Mouse (Mus musculus) neural tube, embryonic 15.5 days (tissue): Measurements from ENCODE around the gene Abr. TPM values are rescaled to one million over a fixed set of nuclear protein-coding genes. Genes with fewer than 3 reads are reported as not detected.

ENCODE experiments used
- ATAC-seq: fragments of 200-750 bp; cut with Nextera tagmentation; 2 replicates; pipeline ENCODE4 v1.8.0; 2017; ENCODE audit warnings: mild to moderate bottlenecking, moderate TSS enrichment, moderate library complexity; ENCODE audit not compliant: low FRiP score
- H3K27ac ChIP-seq: fragments of 300-500 bp; sonication (generic); replicated peaks from 2 replicates; pipeline ENCODE4 v1.5.1; 2015; ENCODE audit warnings: mild to moderate bottlenecking, inconsistent platforms
- H3K27me3 ChIP-seq: fragments of 300-500 bp; sonication (generic); replicated peaks from 2 replicates; pipeline ENCODE4 v1.6.1; 2015; ENCODE audit warnings: inconsistent platforms
- H3K36me3 ChIP-seq: fragments of 300-500 bp; sonication (generic); 2 replicates; pipeline ENCODE4 v1.6.1; 2015; ENCODE audit warnings: inconsistent platforms
- H3K4me1 ChIP-seq: fragments of 300-500 bp; sonication (generic); 2 replicates; pipeline ENCODE4 v1.6.1; 2015; ENCODE audit warnings: inconsistent platforms
- H3K4me2 ChIP-seq: fragments of 300-500 bp; sonication (generic); 2 replicates; pipeline ENCODE4 v1.6.1; 2015; ENCODE audit warnings: inconsistent platforms, mild to moderate bottlenecking, moderate library complexity
- H3K4me3 ChIP-seq: fragments of 300-500 bp; sonication (generic); replicated peaks from 2 replicates; pipeline ENCODE4 v1.5.1; 2015; ENCODE audit warnings: mild to moderate bottlenecking, inconsistent platforms
- H3K9ac ChIP-seq: fragments of 300-500 bp; sonication (generic); replicated peaks from 2 replicates; pipeline ENCODE4 v1.6.1; 2015; ENCODE audit warnings: mild to moderate bottlenecking, inconsistent platforms
- H3K9me3 ChIP-seq: fragments of 300-500 bp; sonication (generic); replicated peaks from 2 replicates; pipeline ENCODE4 v1.6.1; 2016; ENCODE audit warnings: inconsistent platforms
- WGBS: fragments of 180-500 bp; shearing (Covaris S2); methylation state at CpG from one replicate; pipeline ENCODE4 v1.1.7; 2015; ENCODE audit warnings: mixed read lengths; 5-methylcytosine and 5-hydroxymethylcytosine counted together
- polyA plus RNA-seq: library from polyadenylated mRNA; unstranded; fragments of >200 nt; fragmentation: Nextera tagmentation; extraction: Ambion mirVana; gene quantifications from 2 replicates; pipeline ENCODE4 v1.2.1, GENCODE M21; 2015

The Abr gene
- 73.5 and 88.3 TPM in 2 replicates for polyA plus RNA-seq

DNA sequence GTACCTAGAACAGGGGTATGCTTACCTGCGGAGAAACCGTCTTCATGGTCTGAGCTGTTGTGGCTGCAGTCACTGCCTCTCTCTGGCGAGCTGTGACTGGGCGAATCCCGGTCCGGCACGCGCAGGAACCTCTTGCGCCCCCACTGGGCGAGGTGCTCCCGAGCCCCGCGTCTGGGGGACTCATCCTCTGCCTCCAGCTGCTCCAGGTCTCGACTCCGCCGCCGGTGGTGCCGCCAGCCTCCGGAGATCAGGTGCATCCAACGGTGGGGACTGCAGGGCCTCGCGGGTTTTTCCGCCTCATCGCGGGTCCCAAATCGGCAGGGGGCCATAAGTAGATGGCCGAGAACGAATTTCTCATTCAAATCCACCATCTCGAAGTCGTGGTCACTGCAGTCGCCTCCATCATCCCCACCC is at the start of gene Abr:
TSS of gene Abr (minus strand) at position 163 of the 414 bp plus-strand sequence.
- Histone ChIP-seq H3K4me3 (peak within 1 kb of the TSS; percentile 64), H3K27me3 (peaks cover 8% of the 10 kb centered on the region; the same call in 1 of the 2 replicates), H3K36me3 (no peaks in the 10 kb centered on the region), H3K27ac (peak within 1 kb of the TSS; percentile 50; the same call in 1 of the 2 replicates), H3K4me2 (peak within 1 kb of the TSS; percentile 100), H3K9ac (peak within 1 kb of the TSS; percentile 59), H3K4me1 (peaks cover 35% of the 10 kb centered on the region), H3K9me3 (no peaks in the 10 kb centered on the region)
- under 1% methylated on average over 31 of the region's 31 CpGs for WGBS
- ATAC-seq: no peak

DNA sequence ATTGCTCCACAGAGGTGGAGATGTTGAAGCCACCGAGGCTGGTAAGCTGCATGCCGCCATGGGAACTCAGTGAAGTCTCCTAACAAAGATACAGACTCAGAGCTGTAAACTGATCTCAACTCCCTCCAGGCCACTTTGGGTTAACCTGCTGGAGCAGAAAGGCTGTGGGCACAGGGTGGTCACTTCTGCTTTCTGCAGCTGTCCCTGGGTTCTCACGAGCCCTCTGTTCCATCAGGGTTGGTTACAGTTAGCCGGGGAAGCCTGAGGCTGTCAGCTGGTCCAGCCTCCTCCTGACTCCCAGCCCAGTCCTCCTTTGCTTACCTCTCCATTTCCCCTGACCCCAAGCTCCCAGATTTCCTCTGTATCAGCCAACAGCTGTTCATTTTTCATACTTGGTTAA is 45.7 kb upstream of the Abr start:
- 27% methylated on average over 4 of the region's 4 CpGs for WGBS
- Histone ChIP-seq H3K27ac (no peak overlapping the region), H3K4me1 (peaks cover 22% of the 10 kb centered on the region), H3K9ac (no peak overlapping the region), H3K4me2 (no peak overlapping the region), H3K9me3 (no peaks in the 10 kb centered on the region), H3K4me3 (no peak overlapping the region), H3K27me3 (peaks cover 52% of the 10 kb centered on the region), H3K36me3 (no peaks in the 10 kb centered on the region)
- no peak for ATAC-seq

GRCm38 (mm10) chr11:76666002-76666649 is 44.0 kb upstream of the Abr start:
- Histone ChIP-seq H3K9me3 (no peaks in the 10 kb centered on the region), H3K36me3 (no peaks in the 10 kb centered on the region), H3K4me2 (peak overlapping the region; percentile 75), H3K4me3 (peak overlapping the region; percentile 40), H3K27me3 (peaks cover 35% of the 10 kb centered on the region), H3K9ac (peak overlapping the region; percentile 39), H3K27ac (peak overlapping the region; percentile 1; the same call in 1 of the 2 replicates), H3K4me1 (peaks cover 12% of the 10 kb centered on the region)
- ATAC-seq: peak; percentile 65
- 7% methylated on average over 35 of the region's 35 CpGs for WGBS

DNA sequence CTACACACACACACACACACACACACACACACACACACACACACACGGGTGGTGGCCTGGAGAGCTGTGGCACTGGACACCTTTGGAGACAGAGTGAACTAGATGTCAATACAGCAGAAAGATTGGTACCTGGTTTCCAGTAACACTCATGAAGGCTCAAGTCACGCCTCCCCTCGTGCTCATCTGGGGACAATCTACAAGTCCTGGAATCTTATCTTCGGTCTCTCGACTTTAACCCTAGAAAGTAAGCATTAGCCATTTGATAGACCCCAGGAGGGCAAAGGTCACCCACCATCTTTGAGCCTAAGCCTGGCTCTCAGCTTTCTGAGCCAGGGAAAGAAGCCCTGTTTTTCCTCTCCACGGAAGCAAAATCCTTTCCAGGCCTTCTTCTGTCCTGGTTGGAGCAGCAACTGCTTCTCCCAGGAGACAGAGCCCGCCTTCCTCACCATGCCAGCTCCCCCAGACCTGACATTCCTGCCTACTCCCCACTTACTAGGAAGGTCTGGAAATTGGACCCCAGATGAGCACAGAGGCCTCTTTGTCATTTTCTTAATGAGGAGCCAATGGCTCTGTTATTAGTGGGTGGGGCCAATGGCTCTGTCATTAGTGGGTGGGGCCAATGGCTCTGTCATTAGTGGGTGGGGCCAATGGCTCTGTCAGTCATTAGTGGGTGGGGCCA is 39.8 kb upstream of the Abr start:
- no peaks in the 10 kb centered on the region for H3K36me3 ChIP-seq
- H3K4me1 ChIP-seq: peaks cover 16% of the 10 kb centered on the region
- H3K9ac ChIP-seq: no peak overlapping the region
- H3K4me2 ChIP-seq: no peak overlapping the region
- no peak overlapping the region for H3K27ac ChIP-seq
- H3K27me3 ChIP-seq: peaks cover 11% of the 10 kb centered on the region
- no peak for ATAC-seq
- no peak overlapping the region for H3K4me3 ChIP-seq
- no peaks in the 10 kb centered on the region for H3K9me3 ChIP-seq
- WGBS: 75% methylated on average over 7 of the region's 7 CpGs

DNA sequence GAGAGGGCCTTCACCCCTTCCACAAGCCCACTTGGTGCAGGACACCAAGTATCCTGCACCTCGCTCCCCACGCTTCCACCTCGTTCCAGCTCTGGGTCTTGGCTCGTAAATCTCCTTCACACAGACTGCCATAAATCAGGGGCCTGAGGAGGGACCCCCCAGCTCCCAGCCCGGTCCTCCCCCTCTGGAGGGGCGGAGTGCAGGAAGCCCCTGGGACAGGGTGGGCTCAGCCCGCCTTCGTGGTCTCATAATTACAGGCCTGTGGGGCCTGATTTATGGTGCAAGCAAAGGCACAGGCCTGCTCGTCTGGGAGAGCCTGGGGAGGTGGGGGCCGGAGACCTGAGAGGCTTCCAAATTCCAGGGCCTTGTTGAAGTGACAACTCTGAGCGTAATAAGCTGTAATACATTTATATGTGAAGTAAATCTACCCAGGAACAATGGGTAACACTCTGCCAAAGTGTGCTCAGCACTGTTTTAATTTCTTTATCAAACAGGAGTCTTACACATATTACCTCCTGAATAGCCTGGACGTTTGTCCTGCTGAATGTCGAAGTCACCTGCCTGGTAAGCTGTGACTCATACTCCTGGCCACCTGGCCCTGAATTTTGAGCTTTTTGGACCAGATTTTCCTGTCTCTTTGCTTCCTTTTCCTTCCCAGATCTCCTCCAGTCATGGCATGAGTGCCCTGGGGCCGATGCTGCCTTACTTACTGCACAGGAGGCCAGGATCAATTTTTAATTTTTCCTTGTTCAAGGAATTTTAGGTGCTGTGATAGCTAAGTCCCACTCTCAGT is 37.2 kb upstream of the Abr start:
- no peak overlapping the region for H3K9ac ChIP-seq

GRCm38 (mm10) chr11:76657450-76657970 is 35.4 kb upstream of the Abr start:
- no peak overlapping the region for H3K9ac ChIP-seq
- no peak overlapping the region for H3K27ac ChIP-seq
- no peak overlapping the region for H3K4me3 ChIP-seq
- H3K4me1 ChIP-seq: peaks cover 16% of the 10 kb centered on the region
- H3K27me3 ChIP-seq: no peaks in the 10 kb centered on the region
- ATAC-seq: no peak
- 38% methylated on average over 4 of the region's 4 CpGs for WGBS
- H3K4me2 ChIP-seq: no peak overlapping the region
- H3K9me3 ChIP-seq: no peaks in the 10 kb centered on the region
- H3K36me3 ChIP-seq: no peaks in the 10 kb centered on the region

More for the DNA sequence above, 37.2 kb upstream of the Abr start:
- Histone ChIP-seq H3K27me3 (peaks cover 2% of the 10 kb centered on the region), H3K27ac (no peak overlapping the region), H3K4me1 (peaks cover 6% of the 10 kb centered on the region), H3K4me3 (no peak overlapping the region), H3K4me2 (no peak overlapping the region), H3K36me3 (no peaks in the 10 kb centered on the region), H3K9me3 (no peaks in the 10 kb centered on the region)
- ATAC-seq: no peak
- WGBS: 24% methylated on average over 14 of the region's 14 CpGs

DNA sequence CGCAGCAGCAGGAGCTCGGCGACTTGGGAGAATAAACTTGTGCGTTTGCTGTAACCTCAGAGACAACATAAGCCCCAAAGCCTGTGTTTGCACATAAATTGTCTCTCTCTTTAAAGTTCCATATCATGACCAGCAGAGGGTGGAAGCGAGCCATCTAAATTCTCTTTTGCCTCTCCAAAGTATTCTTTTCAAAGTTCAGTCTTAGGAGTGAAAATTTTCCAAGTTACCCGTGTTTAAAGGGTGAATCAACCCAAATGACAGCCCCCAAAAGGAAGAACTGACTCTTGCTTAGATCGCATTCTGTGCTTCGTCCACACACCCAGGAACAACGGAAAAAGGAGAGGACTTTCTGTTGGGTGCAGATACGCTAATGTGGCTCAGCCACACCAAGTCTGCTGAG is 33.0 kb upstream of the Abr start:
- no peak overlapping the region for H3K9ac ChIP-seq
- H3K27me3 ChIP-seq: no peaks in the 10 kb centered on the region
- peaks cover 18% of the 10 kb centered on the region for H3K4me1 ChIP-seq
- H3K4me3 ChIP-seq: no peak overlapping the region
- H3K36me3 ChIP-seq: no peaks in the 10 kb centered on the region
- ATAC-seq: no peak
- H3K27ac ChIP-seq: no peak overlapping the region
- H3K9me3 ChIP-seq: no peaks in the 10 kb centered on the region
- peak overlapping the region; percentile 38 for H3K4me2 ChIP-seq
- WGBS: 5% methylated on average over 10 of the region's 10 CpGs

GRCm38 (mm10) chr11:76652838-76653334 is 30.8 kb upstream of the Abr start:
- ATAC-seq: peak; percentile 62
- H3K27me3 ChIP-seq: no peaks in the 10 kb centered on the region
- H3K4me3 ChIP-seq: no peak overlapping the region
- no peak overlapping the region for H3K9ac ChIP-seq
- WGBS: 24% methylated on average over 3 of the region's 3 CpGs
- H3K4me2 ChIP-seq: no peak overlapping the region
- H3K36me3 ChIP-seq: no peaks in the 10 kb centered on the region
- H3K9me3 ChIP-seq: no peaks in the 10 kb centered on the region
- H3K27ac ChIP-seq: peak overlapping the region; percentile 63
- H3K4me1 ChIP-seq: peaks cover 12% of the 10 kb centered on the region

DNA sequence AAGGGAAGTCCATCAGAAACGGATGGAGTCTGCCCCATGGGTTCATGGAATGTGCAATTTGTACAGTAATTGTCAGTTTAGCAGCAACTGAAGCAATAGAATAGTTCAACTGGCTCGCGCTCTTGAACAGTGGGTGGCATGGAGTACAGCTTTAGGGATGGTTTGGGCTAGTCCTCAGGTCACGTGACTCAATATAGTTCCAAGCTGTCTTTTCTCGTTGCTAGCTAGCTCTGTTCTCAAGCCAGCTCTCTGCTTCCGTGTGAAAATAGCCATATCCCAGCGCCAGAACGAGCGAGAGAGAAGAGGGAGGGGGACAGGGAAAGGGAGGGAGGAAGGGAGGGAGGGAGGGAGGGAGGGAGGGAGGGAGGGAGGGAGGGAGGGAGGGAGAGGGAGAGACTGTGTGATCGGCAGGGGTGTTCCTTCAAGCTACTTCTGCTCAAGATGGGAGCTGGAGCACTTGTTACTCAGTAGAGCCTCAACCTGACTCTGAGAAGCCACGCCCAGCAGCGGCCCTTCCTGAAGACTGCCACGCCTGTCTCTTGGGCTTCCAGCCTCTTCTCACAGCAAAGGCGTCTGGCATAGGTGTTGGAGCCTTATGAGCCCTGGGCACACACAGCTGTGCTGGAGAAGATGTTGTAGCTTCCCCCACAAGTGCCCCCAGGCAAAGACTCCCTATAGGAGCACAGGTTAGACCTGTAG is 28.9 kb upstream of the Abr start:
- Histone ChIP-seq H3K27me3 (no peaks in the 10 kb centered on the region), H3K27ac (no peak overlapping the region), H3K4me3 (no peak overlapping the region), H3K4me1 (peaks cover 28% of the 10 kb centered on the region), H3K36me3 (no peaks in the 10 kb centered on the region), H3K4me2 (no peak overlapping the region), H3K9ac (no peak overlapping the region), H3K9me3 (no peaks in the 10 kb centered on the region)
- WGBS: 62% methylated on average over 11 of the region's 14 CpGs
- no peak for ATAC-seq

DNA sequence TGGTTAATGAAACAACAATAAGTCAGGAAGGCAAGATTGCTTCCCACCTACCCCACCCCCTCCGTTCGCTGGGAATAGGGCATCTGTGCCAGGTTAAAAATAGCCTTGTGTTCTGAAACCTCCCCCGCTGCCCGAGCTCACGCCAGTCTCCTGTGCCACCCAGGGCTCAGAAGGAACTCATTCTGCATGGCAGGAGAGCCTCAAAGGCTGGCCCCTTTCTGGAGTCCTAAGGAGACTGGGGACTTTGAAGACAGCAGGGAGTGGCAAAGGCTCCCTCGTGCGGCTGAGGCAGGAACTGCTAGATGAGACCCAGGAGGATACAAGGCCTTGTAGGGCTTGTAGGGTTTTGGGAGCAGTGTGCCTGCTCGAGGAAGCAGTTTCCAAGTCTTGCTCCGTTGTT is 25.4 kb upstream of the Abr start:
- 4% methylated on average over 9 of the region's 9 CpGs for WGBS
- ATAC-seq: peak; percentile 33
- Histone ChIP-seq H3K4me2 (peak overlapping the region; percentile 61), H3K27ac (peak overlapping the region; percentile 64), H3K27me3 (no peaks in the 10 kb centered on the region), H3K36me3 (no peaks in the 10 kb centered on the region), H3K9me3 (no peaks in the 10 kb centered on the region), H3K4me1 (peaks cover 38% of the 10 kb centered on the region), H3K9ac (no peak overlapping the region), H3K4me3 (peak overlapping the region; percentile 9; the same call in 1 of the 2 replicates)

DNA sequence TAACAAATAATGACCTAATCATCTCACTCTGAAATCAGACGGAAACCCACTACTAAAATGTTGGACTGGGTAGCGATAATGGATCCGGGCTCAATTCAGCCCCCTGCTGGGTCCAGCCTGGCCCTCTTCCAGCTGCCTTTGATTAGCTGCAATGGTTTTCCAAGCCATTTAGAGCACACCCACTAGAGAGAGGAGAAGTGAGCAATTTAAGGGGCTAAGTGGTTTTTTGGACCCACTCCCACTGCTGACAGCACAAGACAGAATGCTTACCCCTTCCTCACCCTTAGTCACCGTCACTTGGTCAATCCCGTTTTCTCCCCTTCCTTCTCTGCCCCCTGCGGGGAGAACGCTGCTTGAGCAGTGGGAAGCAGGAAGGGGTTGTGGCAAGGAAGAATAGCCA is 24.9 kb upstream of the Abr start:
- no peaks in the 10 kb centered on the region for H3K27me3 ChIP-seq
- peak overlapping the region; percentile 9; the same call in 1 of the 2 replicates for H3K4me3 ChIP-seq
- no peaks in the 10 kb centered on the region for H3K36me3 ChIP-seq
- H3K27ac ChIP-seq: peak overlapping the region; percentile 64
- peak; percentile 58 for ATAC-seq
- no peak overlapping the region for H3K9ac ChIP-seq
- H3K9me3 ChIP-seq: no peaks in the 10 kb centered on the region
- 4% methylated on average over 7 of the region's 7 CpGs for WGBS
- peak overlapping the region; percentile 61 for H3K4me2 ChIP-seq
- H3K4me1 ChIP-seq: peaks cover 36% of the 10 kb centered on the region
